Mouse (Mus musculus): ENCODE measurements around the gene Gtsf1. TPM values are rescaled to one million over a fixed set of nuclear protein-coding genes. Genes with fewer than 3 reads are reported as not detected.
A peak's percentile ranks its signal among the peaks of the same experiment; 100 is the strongest.

The Gtsf1 gene
- polyA plus RNA-seq, 1 experiment from 2014 or later, result not detected

- H3K36me3 ChIP-seq, result no peaks in the 10 kb centered on the region
- H3K27ac ChIP-seq, result no peak overlapping the region
- H3K9me3 ChIP-seq, result no peaks in the 10 kb centered on the region
- ATAC-seq (ENCODE audit: insufficient number of reproducible peaks, insufficient read depth, low FRiP score, low TSS enrichment, low read depth), result no peak
- 42% methylated on average over 4 of the region's 4 CpGs for WGBS
- peaks cover 24% of the 10 kb centered on the region for H3K4me1 ChIP-seq (replicated peaks)
- no peaks in the 10 kb centered on the region for H3K27me3 ChIP-seq
- peak overlapping the region; percentile 91 for H3K4me3 ChIP-seq (replicated peaks)
- peak overlapping the region; percentile 97 for H3K9ac ChIP-seq (replicated peaks)
- H3K4me2 ChIP-seq, result peak overlapping the region; percentile 79
Observed at GRCm38 (mm10) chr15:103364761-103365160, 65.5 kb downstream of the Gtsf1 start.

GRCm38 (mm10) chr15:103363809-103364208 is 66.5 kb downstream of the Gtsf1 start:
- Histone ChIP-seq H3K27ac (no peak overlapping the region), H3K27me3 (no peaks in the 10 kb centered on the region), H3K9ac (replicated peaks) (no peak overlapping the region), H3K9me3 (no peaks in the 10 kb centered on the region), H3K4me1 (replicated peaks) (peaks cover 33% of the 10 kb centered on the region), H3K4me2 (no peak overlapping the region), H3K36me3 (no peaks in the 10 kb centered on the region), H3K4me3 (replicated peaks) (no peak overlapping the region)
- ATAC-seq (ENCODE audit: insufficient number of reproducible peaks, insufficient read depth, low FRiP score, low TSS enrichment, low read depth), result no peak
- 73% methylated on average over 1 of the region's 1 CpGs for WGBS

- no peak for ATAC-seq (ENCODE audit: insufficient number of reproducible peaks, insufficient read depth, low FRiP score, low TSS enrichment, low read depth)
- Histone ChIP-seq H3K4me3 (replicated peaks) (no peak overlapping the region), H3K27ac (no peak overlapping the region), H3K9me3 (no peaks in the 10 kb centered on the region), H3K27me3 (no peaks in the 10 kb centered on the region), H3K4me1 (replicated peaks) (peaks cover 38% of the 10 kb centered on the region), H3K9ac (replicated peaks) (no peak overlapping the region), H3K36me3 (no peaks in the 10 kb centered on the region), H3K4me2 (no peak overlapping the region)
- WGBS, result 88% methylated on average over 3 of the region's 3 CpGs
Observed at GRCm38 (mm10) chr15:103362950-103363349, 67.3 kb downstream of the Gtsf1 start.

- peaks cover 36% of the 10 kb centered on the region for H3K4me1 ChIP-seq (replicated peaks)
- WGBS, result 91% methylated on average over 6 of the region's 7 CpGs
Observed at GRCm38 (mm10) chr15:103362333-103362732, 67.9 kb downstream of the Gtsf1 start.

GRCm38 (mm10) chr15:103361269-103361668 is 69.0 kb downstream of the Gtsf1 start:
- no peak overlapping the region for H3K27ac ChIP-seq
- WGBS, result 8% methylated on average over 1 of the region's 1 CpGs

More at GRCm38 (mm10) chr15:103362333-103362732, 67.9 kb downstream of the Gtsf1 start:
- ATAC-seq (ENCODE audit: insufficient number of reproducible peaks, insufficient read depth, low FRiP score, low TSS enrichment, low read depth), result no peak
- peaks cover 6% of the 10 kb centered on the region for H3K36me3 ChIP-seq
- H3K27me3 ChIP-seq, result no peaks in the 10 kb centered on the region
- no peak overlapping the region for H3K4me3 ChIP-seq (replicated peaks)
- H3K9me3 ChIP-seq, result no peaks in the 10 kb centered on the region
- H3K27ac ChIP-seq, result no peak overlapping the region
- no peak overlapping the region for H3K9ac ChIP-seq (replicated peaks)
- no peak overlapping the region for H3K4me2 ChIP-seq

GRCm38 (mm10) chr15:103359869-103360602 is 70.2 kb downstream of the Gtsf1 start:
- Histone ChIP-seq H3K4me2 (no peak overlapping the region), H3K4me1 (replicated peaks) (peaks cover 29% of the 10 kb centered on the region), H3K4me3 (replicated peaks) (no peak overlapping the region), H3K27ac (no peak overlapping the region), H3K27me3 (no peaks in the 10 kb centered on the region), H3K9me3 (no peaks in the 10 kb centered on the region), H3K9ac (replicated peaks) (no peak overlapping the region), H3K36me3 (peaks cover 29% of the 10 kb centered on the region)
- 90% methylated on average over 5 of the region's 5 CpGs for WGBS
- no peak for ATAC-seq (ENCODE audit: insufficient number of reproducible peaks, insufficient read depth, low FRiP score, low TSS enrichment, low read depth)

More at GRCm38 (mm10) chr15:103361269-103361668, 69.0 kb downstream of the Gtsf1 start:
- Histone ChIP-seq H3K9me3 (no peaks in the 10 kb centered on the region), H3K27me3 (no peaks in the 10 kb centered on the region), H3K4me2 (no peak overlapping the region), H3K36me3 (peaks cover 16% of the 10 kb centered on the region), H3K4me1 (replicated peaks) (peaks cover 31% of the 10 kb centered on the region), H3K4me3 (replicated peaks) (no peak overlapping the region), H3K9ac (replicated peaks) (no peak overlapping the region)
- ATAC-seq (ENCODE audit: insufficient number of reproducible peaks, insufficient read depth, low FRiP score, low TSS enrichment, low read depth), result no peak

DNA sequence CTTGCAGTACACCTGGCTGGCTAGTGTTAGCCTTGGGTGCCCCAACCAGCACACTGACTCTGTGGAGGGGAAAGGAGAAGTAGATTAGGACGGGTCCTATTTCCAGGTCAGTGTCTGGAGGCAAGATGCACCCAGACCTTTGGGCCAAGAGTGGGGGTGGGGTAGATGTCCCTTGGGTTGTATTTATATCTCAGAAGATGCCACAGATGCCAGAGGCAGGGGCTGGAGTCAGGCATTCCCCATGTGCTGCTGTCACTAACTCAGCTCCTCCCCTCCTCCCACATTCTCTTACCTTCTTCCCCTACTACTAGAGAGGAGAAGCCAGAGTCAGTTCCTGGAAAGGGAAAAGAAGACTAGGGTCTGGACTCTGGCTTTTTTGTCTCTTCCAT is 71.2 kb downstream of the Gtsf1 start:
- Histone ChIP-seq H3K4me3 (replicated peaks) (no peak overlapping the region), H3K27me3 (no peaks in the 10 kb centered on the region), H3K27ac (peak overlapping the region; percentile 86), H3K36me3 (peaks cover 38% of the 10 kb centered on the region), H3K9ac (replicated peaks) (no peak overlapping the region), H3K9me3 (no peaks in the 10 kb centered on the region), H3K4me1 (replicated peaks) (peaks cover 22% of the 10 kb centered on the region), H3K4me2 (no peak overlapping the region)
- ATAC-seq (ENCODE audit: insufficient number of reproducible peaks, insufficient read depth, low FRiP score, low TSS enrichment, low read depth), result peak; percentile 16
- 50% methylated on average over 1 of the region's 1 CpGs for WGBS

DNA sequence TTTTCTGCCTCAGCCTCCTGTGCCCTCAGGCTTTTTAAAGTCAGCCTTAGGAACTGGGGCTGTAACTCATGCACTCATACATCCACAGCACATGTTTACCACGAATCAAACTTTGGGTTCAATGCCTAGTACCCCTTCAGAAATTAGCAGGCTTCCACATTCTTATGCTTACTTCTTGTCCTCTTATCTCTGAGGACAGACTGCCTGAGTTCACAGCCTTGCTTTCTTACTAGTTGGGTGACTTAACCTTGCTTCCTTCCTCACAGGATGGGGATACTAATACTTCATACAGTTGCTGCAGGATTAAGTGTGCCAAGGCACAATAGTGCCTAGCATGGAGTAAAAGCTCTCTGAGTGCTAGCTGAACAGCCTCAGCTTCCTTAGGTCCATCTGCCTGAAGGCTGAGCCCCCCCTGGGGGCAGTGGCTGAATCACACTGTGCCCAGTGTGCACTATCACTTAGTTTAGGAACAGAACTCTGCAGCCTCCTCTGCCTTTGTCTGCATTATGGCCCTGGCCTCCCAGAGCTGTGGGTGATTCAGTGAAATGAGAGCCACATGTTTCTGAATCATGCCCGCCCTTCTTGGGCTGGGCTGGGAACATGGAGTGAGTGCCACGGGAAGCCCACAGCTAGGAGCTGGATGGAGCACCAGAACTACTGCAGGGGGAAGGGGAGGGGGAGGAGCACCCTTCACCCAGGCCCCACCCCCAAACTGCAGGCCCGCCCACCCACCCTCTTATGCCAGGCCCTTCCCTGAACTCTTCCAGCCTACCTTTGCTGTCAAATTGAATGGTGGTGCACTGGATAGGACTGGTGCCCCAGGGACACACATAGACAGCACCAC is 71.8 kb downstream of the Gtsf1 start:
- Histone ChIP-seq H3K36me3 (peaks cover 44% of the 10 kb centered on the region), H3K9me3 (no peaks in the 10 kb centered on the region), H3K4me1 (replicated peaks) (peaks cover 22% of the 10 kb centered on the region), H3K4me2 (no peak overlapping the region), H3K4me3 (replicated peaks) (no peak overlapping the region), H3K27me3 (no peaks in the 10 kb centered on the region), H3K27ac (peak overlapping the region; percentile 86), H3K9ac (replicated peaks) (peak overlapping the region; percentile 38; the same call in 1 of the 2 replicates)
- peak; percentile 86 for ATAC-seq (ENCODE audit: insufficient number of reproducible peaks, insufficient read depth, low FRiP score, low TSS enrichment, low read depth)
- WGBS, result 21% methylated on average over 4 of the region's 4 CpGs

GRCm38 (mm10) chr15:103357817-103358216 is 72.5 kb downstream of the Gtsf1 start:
- no peaks in the 10 kb centered on the region for H3K9me3 ChIP-seq
- no peak overlapping the region for H3K27ac ChIP-seq
- WGBS, result 77% methylated on average over 4 of the region's 4 CpGs
- H3K36me3 ChIP-seq, result peaks cover 49% of the 10 kb centered on the region
- H3K4me3 ChIP-seq (replicated peaks), result no peak overlapping the region
- H3K27me3 ChIP-seq, result no peaks in the 10 kb centered on the region
- ATAC-seq (ENCODE audit: insufficient number of reproducible peaks, insufficient read depth, low FRiP score, low TSS enrichment, low read depth), result no peak
- peak overlapping the region; percentile 23; the same call in 1 of the 2 replicates for H3K9ac ChIP-seq (replicated peaks)
- no peak overlapping the region for H3K4me2 ChIP-seq
- H3K4me1 ChIP-seq (replicated peaks), result peaks cover 22% of the 10 kb centered on the region

GRCm38 (mm10) chr15:103356130-103356529 is 74.1 kb downstream of the Gtsf1 start:
- no peak for ATAC-seq (ENCODE audit: insufficient number of reproducible peaks, insufficient read depth, low FRiP score, low TSS enrichment, low read depth)
- Histone ChIP-seq H3K27ac (no peak overlapping the region), H3K4me2 (no peak overlapping the region), H3K4me1 (replicated peaks) (peaks cover 22% of the 10 kb centered on the region), H3K36me3 (peaks cover 65% of the 10 kb centered on the region), H3K9me3 (no peaks in the 10 kb centered on the region), H3K4me3 (replicated peaks) (no peak overlapping the region), H3K9ac (replicated peaks) (no peak overlapping the region), H3K27me3 (no peaks in the 10 kb centered on the region)
- whole genome bisulfite sequencing, result 74% methylated on average over 4 of the region's 4 CpGs

DNA sequence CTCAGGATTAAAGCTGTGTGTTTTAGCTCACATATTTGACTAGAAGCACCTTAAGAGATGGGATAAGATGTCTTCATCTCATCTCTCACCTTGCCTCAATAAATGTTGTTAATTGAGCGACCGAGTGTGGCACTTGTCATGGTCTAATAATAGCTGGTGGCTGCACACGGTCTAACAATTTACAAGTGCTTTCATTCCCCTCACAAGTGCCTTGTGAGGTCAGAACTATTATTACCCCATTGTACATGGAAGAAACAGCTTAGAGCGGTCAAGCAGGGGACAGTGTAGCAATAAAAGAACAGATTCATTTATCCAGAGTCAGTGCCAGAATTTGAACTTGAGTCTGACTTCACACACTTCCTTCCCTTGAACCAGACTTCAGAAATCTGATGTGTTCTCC is 74.8 kb downstream of the Gtsf1 start:
- Histone ChIP-seq H3K4me3 (replicated peaks) (no peak overlapping the region), H3K9ac (replicated peaks) (no peak overlapping the region), H3K36me3 (peaks cover 72% of the 10 kb centered on the region), H3K4me2 (no peak overlapping the region), H3K27ac (no peak overlapping the region), H3K27me3 (no peaks in the 10 kb centered on the region), H3K9me3 (no peaks in the 10 kb centered on the region), H3K4me1 (replicated peaks) (peaks cover 22% of the 10 kb centered on the region)
- ATAC-seq (ENCODE audit: insufficient number of reproducible peaks, insufficient read depth, low FRiP score, low TSS enrichment, low read depth), result no peak
- 83% methylated on average over 4 of the region's 4 CpGs for WGBS
